Mouse (Mus musculus) lung, embryonic 16.5 days (tissue): ENCODE measurements around the gene Pdik1l. TPM values are rescaled to one million over a fixed set of nuclear protein-coding genes. Genes with fewer than 3 reads are reported as not detected.
A peak's percentile ranks its signal among the peaks of the same experiment; 100 is the strongest.

ENCODE experiments used
- ATAC-seq: fragments of 200-750 bp; cut with Nextera tagmentation; 2 replicates; pipeline ENCODE4 v1.8.0; 2017; ENCODE audit warnings: low read depth, mild to moderate bottlenecking, moderate library complexity
- H3K27ac ChIP-seq: fragments of 300-500 bp; sonication (generic); 2 replicates; pipeline ENCODE4 v1.5.1; 2014; ENCODE audit warnings: mild to moderate bottlenecking, control low read depth, low read length
- H3K27me3 ChIP-seq: fragments of 300-500 bp; sonication (generic); 2 replicates; pipeline ENCODE4 v1.6.1; 2014; ENCODE audit warnings: low read depth, low read length, mixed read lengths; ENCODE audit not compliant: control insufficient read depth, insufficient read depth
- H3K36me3 ChIP-seq: fragments of 300-500 bp; sonication (generic); 2 replicates; pipeline ENCODE4 v1.6.1; 2014; ENCODE audit warnings: low read length; ENCODE audit not compliant: control insufficient read depth, insufficient read depth
- H3K4me1 ChIP-seq: fragments of 300-500 bp; sonication (generic); replicated peaks from 2 replicates; pipeline ENCODE4 v1.6.1; 2014; ENCODE audit warnings: low read length, mixed read lengths; ENCODE audit not compliant: control insufficient read depth, insufficient read depth
- H3K4me2 ChIP-seq: fragments of 300-500 bp; sonication (generic); 2 replicates; pipeline ENCODE4 v1.6.1; 2014; ENCODE audit warnings: low read depth, low read length, control low read depth
- H3K4me3 ChIP-seq: fragments of 300-500 bp; sonication (generic); 2 replicates; pipeline ENCODE4 v1.5.1; 2014; ENCODE audit warnings: mild to moderate bottlenecking, low read length, control low read depth
- H3K9ac ChIP-seq: fragments of 300-500 bp; sonication (generic); 2 replicates; pipeline ENCODE4 v1.6.1; 2014; ENCODE audit warnings: low read length, control low read depth
- H3K9me3 ChIP-seq: fragments of 300-500 bp; sonication (generic); 2 replicates; pipeline ENCODE4 v1.6.1; 2016; ENCODE audit warnings: low read length; ENCODE audit not compliant: control insufficient read depth
- WGBS: fragments of 180-500 bp; shearing (Covaris S2); extraction: QIAGEN DNeasy Blood & Tissue Kit; methylation state at CpG from one replicate; pipeline ENCODE4 v1.1.7; 2014; 5-methylcytosine and 5-hydroxymethylcytosine counted together
- polyA plus RNA-seq: library from polyadenylated mRNA; unstranded; fragments of >200 nt; fragmentation: Nextera tagmentation; extraction: Ambion mirVana; gene quantifications from 2 replicates; pipeline ENCODE4 v1.2.1, GENCODE M21; 2015

Pdik1l gene
- 23.3 and 23.4 TPM in 2 replicates for polyA plus RNA-seq

- WGBS, result 0% methylated on average over 26 of the region's 43 CpGs
- Histone ChIP-seq H3K4me2 (peak within 1 kb of the TSS; percentile 76), H3K4me3 (peak within 1 kb of the TSS; percentile 96), H3K9me3 (no peaks in the 10 kb centered on the region), H3K27me3 (no peaks in the 10 kb centered on the region), H3K27ac (peak within 1 kb of the TSS; percentile 98), H3K4me1 (peaks cover 19% of the 10 kb centered on the region), H3K9ac (peak within 1 kb of the TSS; percentile 98), H3K36me3 (peaks cover 3% of the 10 kb centered on the region; the same call in 1 of the 2 replicates)
- ATAC-seq, result peak; percentile 79
These were observed at the start of gene Pdik1l for GRCm38 (mm10) chr4:134287575-134288025. Gene Pdik1l, minus strand, starts transcription at chr4:134287895.

- no peak overlapping the region for H3K4me2 ChIP-seq
- no peaks in the 10 kb centered on the region for H3K36me3 ChIP-seq
- no peaks in the 10 kb centered on the region for H3K9me3 ChIP-seq
- no peak overlapping the region for H3K4me3 ChIP-seq
- H3K4me1 ChIP-seq, result peaks cover 10% of the 10 kb centered on the region; the same call in 1 of the 2 replicates
- no peak overlapping the region for H3K9ac ChIP-seq
- no peak for ATAC-seq
- no peak overlapping the region for H3K27ac ChIP-seq
- no peaks in the 10 kb centered on the region for H3K27me3 ChIP-seq
- 55% methylated on average over 5 of the region's 5 CpGs for WGBS
These were observed 42.6 kb upstream of the Pdik1l start for GRCm38 (mm10) chr4:134330281-134330680.

- H3K9me3 ChIP-seq, result no peaks in the 10 kb centered on the region
- no peaks in the 10 kb centered on the region for H3K36me3 ChIP-seq
- 51% methylated on average over 8 of the region's 8 CpGs for WGBS
- H3K4me3 ChIP-seq, result no peak overlapping the region
- 0 out of 2 replicates have a peak overlapping the region, but pooled peaks have one; percentile 10 for H3K27ac ChIP-seq
- H3K4me1 ChIP-seq, result peaks cover 10% of the 10 kb centered on the region; the same call in 1 of the 2 replicates
- H3K4me2 ChIP-seq, result no peak overlapping the region
- ATAC-seq, result peak; percentile 84
- H3K27me3 ChIP-seq, result no peaks in the 10 kb centered on the region
- H3K9ac ChIP-seq, result no peak overlapping the region
These were observed 41.1 kb upstream of the Pdik1l start for GRCm38 (mm10) chr4:134328832-134329231.

- 50% methylated on average over 8 of the region's 8 CpGs for WGBS
- peaks cover 10% of the 10 kb centered on the region; the same call in 1 of the 2 replicates for H3K4me1 ChIP-seq
- H3K4me3 ChIP-seq, result no peak overlapping the region
- H3K27ac ChIP-seq, result 0 out of 2 replicates have a peak overlapping the region, but pooled peaks have one; percentile 27
- no peaks in the 10 kb centered on the region for H3K27me3 ChIP-seq
- no peak overlapping the region for H3K4me2 ChIP-seq
- no peaks in the 10 kb centered on the region for H3K36me3 ChIP-seq
- ATAC-seq, result no peak
- H3K9ac ChIP-seq, result no peak overlapping the region
- no peaks in the 10 kb centered on the region for H3K9me3 ChIP-seq
These were observed 40.5 kb upstream of the Pdik1l start for GRCm38 (mm10) chr4:134328151-134328550.

- Histone ChIP-seq H3K4me3 (no peak overlapping the region), H3K27me3 (no peaks in the 10 kb centered on the region), H3K27ac (no peak overlapping the region), H3K9ac (no peak overlapping the region), H3K4me1 (peaks cover 10% of the 10 kb centered on the region; the same call in 1 of the 2 replicates), H3K9me3 (no peaks in the 10 kb centered on the region), H3K4me2 (no peak overlapping the region), H3K36me3 (no peaks in the 10 kb centered on the region)
- ATAC-seq, result no peak
- WGBS, result 56% methylated on average over 5 of the region's 5 CpGs
These were observed 39.3 kb upstream of the Pdik1l start for GRCm38 (mm10) chr4:134326859-134327530.

- Histone ChIP-seq H3K36me3 (no peaks in the 10 kb centered on the region), H3K4me2 (no peak overlapping the region), H3K27me3 (no peaks in the 10 kb centered on the region), H3K9me3 (no peaks in the 10 kb centered on the region), H3K27ac (no peak overlapping the region), H3K4me3 (no peak overlapping the region), H3K4me1 (peaks cover 10% of the 10 kb centered on the region; the same call in 1 of the 2 replicates), H3K9ac (no peak overlapping the region)
- WGBS, result 34% methylated on average over 5 of the region's 5 CpGs
- no peak for ATAC-seq
These were observed 37.0 kb upstream of the Pdik1l start for GRCm38 (mm10) chr4:134324655-134325054.

GRCm38 (mm10) chr4:134321524-134321923, 33.8 kb upstream of the Pdik1l start:
- H3K36me3 ChIP-seq, result no peaks in the 10 kb centered on the region
- H3K27me3 ChIP-seq, result no peaks in the 10 kb centered on the region
- no peak overlapping the region for H3K27ac ChIP-seq
- H3K9ac ChIP-seq, result no peak overlapping the region
- no peak overlapping the region for H3K4me2 ChIP-seq
- 56% methylated on average over 3 of the region's 3 CpGs for WGBS
- H3K9me3 ChIP-seq, result no peaks in the 10 kb centered on the region
- H3K4me1 ChIP-seq, result no peaks in the 10 kb centered on the region
- H3K4me3 ChIP-seq, result no peak overlapping the region
- no peak for ATAC-seq

GRCm38 (mm10) chr4:134319674-134320073, 32.0 kb upstream of the Pdik1l start:
- 67% methylated on average over 5 of the region's 5 CpGs for WGBS
- Histone ChIP-seq H3K9ac (no peak overlapping the region), H3K27ac (no peak overlapping the region), H3K27me3 (no peaks in the 10 kb centered on the region), H3K36me3 (no peaks in the 10 kb centered on the region), H3K9me3 (no peaks in the 10 kb centered on the region), H3K4me1 (no peaks in the 10 kb centered on the region), H3K4me3 (no peak overlapping the region), H3K4me2 (no peak overlapping the region)
- no peak for ATAC-seq

GRCm38 (mm10) chr4:134319074-134319473, 31.4 kb upstream of the Pdik1l start:
- no peak overlapping the region for H3K27ac ChIP-seq
- H3K4me1 ChIP-seq, result no peaks in the 10 kb centered on the region; the same call in 1 of the 2 replicates
- no peak overlapping the region for H3K9ac ChIP-seq
- ATAC-seq, result no peak
- no peak overlapping the region for H3K4me2 ChIP-seq
- H3K36me3 ChIP-seq, result no peaks in the 10 kb centered on the region
- WGBS, result 84% methylated on average over 5 of the region's 5 CpGs
- no peak overlapping the region for H3K4me3 ChIP-seq
- no peaks in the 10 kb centered on the region for H3K9me3 ChIP-seq
- H3K27me3 ChIP-seq, result no peaks in the 10 kb centered on the region
